Mouse (Mus musculus) liver, embryonic 16.5 days (tissue): Measurements from ENCODE around the gene Sdk1. TPM values are rescaled to one million over a fixed set of nuclear protein-coding genes. Genes with fewer than 3 reads are reported as not detected.
A peak's percentile ranks its signal among the peaks of the same experiment; 100 is the strongest.

Experiments used
- ATAC-seq: fragments of 200-750 bp; cut with Nextera tagmentation; 2 replicates; pipeline ENCODE4 v1.8.0; 2017; ENCODE audit warnings: low read depth, mild to moderate bottlenecking, moderate number of reproducible peaks, moderate library complexity
- H3K27ac ChIP-seq: fragments of 300-500 bp; sonication (generic); 2 replicates; pipeline ENCODE4 v1.5.1; 2014; ENCODE audit warnings: mild to moderate bottlenecking, low read length
- H3K27me3 ChIP-seq: fragments of 300-500 bp; sonication (generic); 2 replicates; pipeline ENCODE4 v1.6.1; 2014; ENCODE audit warnings: low read depth, low read length, mixed read lengths; ENCODE audit not compliant: control insufficient read depth, insufficient read depth
- H3K36me3 ChIP-seq: fragments of 300-500 bp; sonication (generic); 2 replicates; pipeline ENCODE4 v1.6.1; 2014; ENCODE audit warnings: mild to moderate bottlenecking; ENCODE audit not compliant: control insufficient read depth, insufficient read depth
- H3K4me1 ChIP-seq: fragments of 300-500 bp; sonication (generic); 2 replicates; pipeline ENCODE4 v1.6.1; 2014; ENCODE audit warnings: low read depth, low read length, mixed read lengths; ENCODE audit not compliant: control insufficient read depth
- H3K4me2 ChIP-seq: fragments of 300-500 bp; sonication (generic); 2 replicates; pipeline ENCODE4 v1.6.1; 2014; ENCODE audit warnings: low read depth, low read length, mixed read lengths
- H3K4me3 ChIP-seq: fragments of 300-500 bp; sonication (generic); 2 replicates; pipeline ENCODE4 v1.5.1; 2014; ENCODE audit warnings: low read depth, mild to moderate bottlenecking, low read length
- H3K9ac ChIP-seq: fragments of 300-500 bp; sonication (generic); 2 replicates; pipeline ENCODE4 v1.6.1; 2014; ENCODE audit warnings: low read depth, low read length
- H3K9me3 ChIP-seq: fragments of 300-500 bp; sonication (generic); replicated peaks from 2 replicates; pipeline ENCODE4 v1.6.1; 2016; ENCODE audit warnings: low read length; ENCODE audit not compliant: control insufficient read depth
- WGBS: fragments of 180-500 bp; shearing (Covaris S2); extraction: QIAGEN DNeasy Blood & Tissue Kit; methylation state at CpG from one replicate; pipeline ENCODE4 v1.1.7; 2014; ENCODE audit not compliant: insufficient replicate concordance; 5-methylcytosine and 5-hydroxymethylcytosine counted together
- polyA plus RNA-seq: library from polyadenylated mRNA; unstranded; fragments of >200 nt; fragmentation: Nextera tagmentation; extraction: Ambion mirVana; gene quantifications from 2 replicates; pipeline ENCODE4 v1.2.1, GENCODE M21; 2015

Sdk1 gene
- polyA plus RNA-seq, 1 experiment from 2014 or later, result 0.22 TPM

DNA sequence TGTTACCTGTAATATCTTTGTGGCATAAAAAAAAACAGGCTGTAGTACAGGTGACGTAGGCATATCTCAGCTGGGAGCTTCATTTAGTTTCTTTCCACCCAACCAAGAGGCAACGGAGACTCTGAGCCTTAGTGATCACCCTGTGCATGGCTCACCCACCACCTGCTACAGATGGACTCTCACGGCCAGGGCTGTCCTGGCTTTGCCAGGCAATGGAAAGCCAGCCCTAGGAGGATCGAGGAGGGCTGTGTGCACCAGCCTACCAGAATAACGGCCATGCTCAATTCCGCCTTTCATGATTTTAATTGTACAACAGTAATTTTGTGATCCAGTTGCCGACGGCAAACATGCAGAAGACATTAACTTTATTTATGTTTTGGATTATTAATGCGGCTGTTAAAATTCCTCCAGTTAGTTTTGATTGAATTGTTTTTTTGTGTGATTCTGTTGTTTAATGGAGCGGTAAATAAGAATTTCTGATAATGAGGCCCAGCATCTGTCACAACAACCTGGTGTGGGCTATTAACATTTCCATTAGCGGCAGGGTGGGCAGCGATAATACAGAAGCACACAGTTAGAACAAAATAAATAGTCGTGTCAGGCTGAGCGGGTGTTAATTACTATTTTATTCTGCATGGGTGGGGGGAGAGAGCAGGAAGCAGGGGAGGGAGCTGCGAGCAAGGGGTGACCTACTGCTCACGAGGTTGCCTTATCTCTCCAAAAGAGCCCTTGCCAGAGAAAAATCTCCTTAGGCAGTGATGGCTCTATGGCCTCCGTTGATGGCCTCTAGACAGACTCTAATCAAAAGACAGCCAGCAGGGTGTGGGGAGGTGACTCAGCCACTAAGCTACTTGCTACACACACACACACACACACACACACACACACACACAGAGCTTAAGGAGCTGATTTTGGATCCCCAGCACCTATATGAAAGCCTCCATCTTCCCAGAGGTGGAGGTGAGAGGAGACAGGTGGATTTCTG is 915.9 kb downstream of the Sdk1 start:
- no peak for ATAC-seq
- no peak overlapping the region for H3K27ac ChIP-seq
- no peaks in the 10 kb centered on the region for H3K27me3 ChIP-seq
- WGBS, result 64% methylated on average over 17 of the region's 17 CpGs
- H3K9me3 ChIP-seq, result no peaks in the 10 kb centered on the region; the same call in 1 of the 2 replicates
- no peak overlapping the region for H3K4me2 ChIP-seq
- no peak overlapping the region for H3K4me3 ChIP-seq
- H3K36me3 ChIP-seq, result no peaks in the 10 kb centered on the region
- no peak overlapping the region for H3K9ac ChIP-seq
- no peaks in the 10 kb centered on the region for H3K4me1 ChIP-seq

DNA sequence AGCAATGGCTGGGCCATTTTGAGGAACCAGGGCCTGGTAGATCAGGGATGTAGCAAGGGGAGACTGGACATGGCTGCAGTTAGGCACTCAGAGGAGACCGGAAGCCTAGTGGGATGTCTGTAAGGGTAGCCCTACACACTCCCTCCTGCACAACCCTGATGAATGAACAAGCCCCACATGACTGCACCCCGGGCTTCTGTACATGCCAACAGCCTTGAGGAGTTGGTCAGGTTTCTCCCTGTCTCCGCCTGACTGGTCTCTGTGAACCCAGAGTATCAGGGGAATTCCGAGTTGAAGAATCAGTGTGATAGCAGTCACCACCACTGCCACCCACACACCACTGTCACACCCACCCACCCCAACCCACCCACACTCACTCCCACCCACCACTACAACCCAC is 922.2 kb downstream of the Sdk1 start:
- WGBS, result 58% methylated on average over 4 of the region's 4 CpGs
- no peaks in the 10 kb centered on the region for H3K27me3 ChIP-seq
- no peak overlapping the region for H3K4me2 ChIP-seq
- no peak for ATAC-seq
- no peaks in the 10 kb centered on the region for H3K36me3 ChIP-seq
- H3K27ac ChIP-seq, result no peak overlapping the region
- no peaks in the 10 kb centered on the region for H3K4me1 ChIP-seq
- H3K9me3 ChIP-seq, result no peaks in the 10 kb centered on the region; the same call in 1 of the 2 replicates
- no peak overlapping the region for H3K9ac ChIP-seq
- H3K4me3 ChIP-seq, result no peak overlapping the region

DNA sequence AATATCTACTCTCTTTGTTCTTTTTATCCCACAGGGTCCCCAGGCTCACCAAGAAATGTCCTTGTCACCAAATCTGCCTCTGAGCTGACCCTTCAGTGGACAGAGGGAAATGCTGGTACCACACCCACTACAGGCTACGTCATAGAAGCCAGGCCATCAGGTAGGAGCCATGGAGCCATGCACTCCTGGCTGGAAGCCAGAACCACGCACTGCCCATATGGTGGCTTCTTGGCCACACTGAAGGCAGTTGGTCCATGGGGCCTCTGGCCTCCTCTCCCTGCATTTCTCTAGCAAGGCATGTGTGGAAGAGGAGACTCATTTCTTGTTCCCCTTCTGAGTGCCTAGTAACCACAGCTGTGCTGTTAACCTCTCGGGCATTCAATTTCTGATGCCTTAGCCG is 932.3 kb downstream of the Sdk1 start:
- no peak overlapping the region for H3K27ac ChIP-seq
- no peaks in the 10 kb centered on the region for H3K9me3 ChIP-seq
- H3K4me1 ChIP-seq, result no peaks in the 10 kb centered on the region
- no peak for ATAC-seq
- WGBS, result 58% methylated on average over 4 of the region's 4 CpGs
- no peak overlapping the region for H3K9ac ChIP-seq
- H3K4me2 ChIP-seq, result no peak overlapping the region
- H3K4me3 ChIP-seq, result no peak overlapping the region
- H3K36me3 ChIP-seq, result no peaks in the 10 kb centered on the region
- no peaks in the 10 kb centered on the region for H3K27me3 ChIP-seq

DNA sequence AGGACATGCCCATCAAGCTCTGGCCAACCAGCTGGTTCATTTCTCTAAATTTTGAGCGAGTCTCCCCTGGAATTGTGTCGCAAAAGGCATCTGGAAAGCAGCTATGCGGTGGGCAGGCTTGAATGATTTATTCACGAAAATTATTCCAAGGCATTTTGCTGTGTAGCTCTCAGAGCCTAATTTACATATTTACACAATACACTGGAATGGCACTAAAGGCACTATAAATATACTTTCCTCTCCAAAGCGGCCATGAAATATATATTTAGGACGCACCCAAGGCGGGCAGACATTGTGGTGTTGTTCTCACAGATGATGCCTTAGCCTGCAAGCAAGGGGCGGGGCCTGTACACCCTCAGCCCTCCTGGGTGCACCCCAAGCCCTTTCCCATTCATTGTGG is 936.9 kb downstream of the Sdk1 start:
- Histone ChIP-seq H3K4me1 (no peaks in the 10 kb centered on the region), H3K36me3 (no peaks in the 10 kb centered on the region), H3K4me3 (no peak overlapping the region), H3K9ac (no peak overlapping the region), H3K27ac (no peak overlapping the region), H3K27me3 (no peaks in the 10 kb centered on the region), H3K9me3 (no peaks in the 10 kb centered on the region), H3K4me2 (no peak overlapping the region)
- ATAC-seq, result no peak
- WGBS, result 67% methylated on average over 8 of the region's 8 CpGs

DNA sequence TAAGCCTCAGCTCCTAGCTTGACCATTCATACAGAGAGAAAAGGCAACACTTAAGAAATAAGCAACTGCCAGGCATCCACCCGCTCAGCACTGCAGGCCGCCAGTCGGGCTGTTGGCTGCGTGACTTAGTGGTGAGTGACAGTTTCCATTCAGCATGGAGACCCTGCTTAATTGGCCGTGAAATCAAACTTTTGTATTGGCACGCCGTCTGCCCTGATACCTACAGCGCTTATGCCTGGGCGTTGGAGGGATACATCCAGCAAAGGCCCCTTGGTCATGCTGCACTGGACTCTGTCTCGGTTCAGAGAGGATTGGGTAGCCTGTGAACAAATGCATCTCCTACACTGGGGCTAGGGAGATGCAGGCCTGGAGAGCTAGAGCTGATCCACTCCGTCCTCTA is 938.0 kb downstream of the Sdk1 start:
- WGBS, result 74% methylated on average over 11 of the region's 11 CpGs
- Histone ChIP-seq H3K4me2 (no peak overlapping the region), H3K4me3 (no peak overlapping the region), H3K9me3 (no peaks in the 10 kb centered on the region), H3K27me3 (no peaks in the 10 kb centered on the region), H3K27ac (no peak overlapping the region), H3K36me3 (no peaks in the 10 kb centered on the region), H3K9ac (no peak overlapping the region), H3K4me1 (no peaks in the 10 kb centered on the region)
- no peak for ATAC-seq

DNA sequence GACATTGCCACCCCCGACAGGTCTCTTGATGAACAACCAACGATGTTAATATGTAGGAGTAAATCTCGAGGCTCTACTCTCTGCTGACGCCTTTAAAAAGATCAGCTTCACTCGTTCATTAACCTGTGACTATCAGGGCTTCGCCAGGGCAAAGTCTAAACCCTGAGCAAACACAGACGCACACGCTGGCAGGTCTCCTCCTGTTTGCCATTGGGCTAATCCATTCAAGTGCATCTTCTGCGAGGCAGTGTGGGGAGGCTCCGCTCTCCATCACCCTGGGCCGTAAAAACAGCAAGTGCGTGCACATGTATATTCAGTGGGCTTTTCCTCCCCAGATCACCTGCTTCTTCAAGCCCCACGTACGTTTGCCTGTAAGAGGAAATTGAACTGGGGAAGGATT is 940.6 kb downstream of the Sdk1 start:
- Histone ChIP-seq H3K36me3 (no peaks in the 10 kb centered on the region), H3K9me3 (no peaks in the 10 kb centered on the region), H3K4me3 (no peak overlapping the region), H3K9ac (no peak overlapping the region), H3K4me1 (no peaks in the 10 kb centered on the region), H3K4me2 (no peak overlapping the region), H3K27me3 (no peaks in the 10 kb centered on the region), H3K27ac (no peak overlapping the region)
- ATAC-seq, result peak; percentile 76
- WGBS, result 58% methylated on average over 14 of the region's 14 CpGs

DNA sequence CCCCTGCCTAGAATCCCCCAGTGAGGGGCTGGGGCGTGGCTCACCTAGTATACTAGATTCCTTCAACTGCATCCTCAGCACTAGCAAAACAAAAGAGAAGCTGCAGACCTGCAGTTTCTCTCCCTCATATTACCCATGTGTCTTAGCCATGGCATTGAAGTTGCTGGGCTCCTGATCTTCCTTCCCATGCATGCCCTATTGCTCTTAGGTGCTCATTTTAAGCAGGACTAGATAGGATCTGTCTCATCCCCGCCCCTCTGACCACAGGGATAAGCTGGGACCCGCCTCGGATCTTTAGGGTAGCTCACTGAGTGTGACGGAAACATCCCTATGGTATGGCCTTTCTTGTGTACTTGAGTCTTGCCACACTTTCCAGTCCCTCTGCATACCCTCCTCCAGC is 947.5 kb downstream of the Sdk1 start:
- Histone ChIP-seq H3K9me3 (no peaks in the 10 kb centered on the region), H3K27ac (no peak overlapping the region), H3K9ac (no peak overlapping the region), H3K4me2 (no peak overlapping the region), H3K36me3 (no peaks in the 10 kb centered on the region), H3K27me3 (no peaks in the 10 kb centered on the region), H3K4me1 (no peaks in the 10 kb centered on the region), H3K4me3 (no peak overlapping the region)
- 53% methylated on average over 5 of the region's 5 CpGs for WGBS
- ATAC-seq, result no peak

DNA sequence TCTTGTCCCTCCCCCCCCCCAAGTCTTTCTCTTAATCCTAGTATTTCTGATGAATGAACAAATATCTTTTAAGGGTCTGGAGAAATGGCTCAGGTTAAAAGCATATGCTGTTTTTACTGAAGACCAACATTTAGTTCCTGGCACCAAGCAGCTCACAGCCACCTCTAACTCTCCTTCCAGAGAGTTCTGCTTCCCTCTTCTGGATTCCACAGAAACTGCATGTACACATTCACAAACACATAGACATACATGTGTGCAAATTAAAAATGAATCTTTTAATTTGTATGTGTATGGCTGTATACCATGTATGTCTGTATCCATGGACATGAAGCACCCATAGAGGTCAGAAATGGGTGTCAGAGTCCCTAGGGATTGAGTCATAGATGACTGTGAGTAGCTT is 968.6 kb downstream of the Sdk1 start:
- H3K27ac ChIP-seq, result no peak overlapping the region
- H3K9me3 ChIP-seq, result no peaks in the 10 kb centered on the region
- H3K9ac ChIP-seq, result no peak overlapping the region
- H3K27me3 ChIP-seq, result no peaks in the 10 kb centered on the region
- H3K36me3 ChIP-seq, result no peaks in the 10 kb centered on the region
- H3K4me2 ChIP-seq, result no peak overlapping the region
- no peak for ATAC-seq
- no peak overlapping the region for H3K4me3 ChIP-seq
- no peaks in the 10 kb centered on the region for H3K4me1 ChIP-seq

DNA sequence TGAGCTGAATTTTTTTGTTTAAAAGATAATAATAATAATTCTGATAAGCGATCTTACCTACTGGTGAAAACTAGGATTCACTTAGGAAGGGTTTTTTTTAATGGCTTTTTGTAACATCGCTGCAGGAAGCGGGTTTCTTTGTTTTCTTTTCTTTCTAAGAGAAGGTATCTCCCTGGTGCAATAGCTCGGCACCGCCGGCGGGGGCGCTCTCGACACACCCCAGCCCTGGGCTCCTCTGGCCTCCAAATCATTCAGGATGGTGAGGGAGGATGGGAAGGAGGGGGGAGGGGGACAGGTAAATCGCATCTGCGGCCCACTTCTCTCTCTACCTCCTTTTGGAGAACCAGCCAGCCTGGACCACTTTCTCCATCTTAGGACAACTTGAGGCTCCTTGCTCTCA is 971.0 kb downstream of the Sdk1 start:
- H3K9ac ChIP-seq, result no peak overlapping the region
- H3K36me3 ChIP-seq, result no peaks in the 10 kb centered on the region
- no peak overlapping the region for H3K4me2 ChIP-seq
- ATAC-seq, result no peak
- no peaks in the 10 kb centered on the region for H3K27me3 ChIP-seq
- H3K4me3 ChIP-seq, result no peak overlapping the region
- no peaks in the 10 kb centered on the region for H3K4me1 ChIP-seq
- H3K27ac ChIP-seq, result no peak overlapping the region
- H3K9me3 ChIP-seq, result no peaks in the 10 kb centered on the region
- 56% methylated on average over 11 of the region's 11 CpGs for WGBS
